Mouse (Mus musculus) embryonic facial prominence, embryonic 12.5 days (tissue): ENCODE measurements at regions not wholly inside any gene's neighbourhood (a gene's known extent, or its start where the extent isn't known, plus 50 kb on each side); places are given as distances from the start of the nearest gene placed in this dataset.

Experiments used
- ATAC-seq: fragments of 200-750 bp; cut with Nextera tagmentation; 2 replicates; pipeline ENCODE4 v1.8.0; 2017; ENCODE audit not compliant: insufficient number of reproducible peaks, insufficient read depth, low FRiP score, low TSS enrichment
- H3K27ac ChIP-seq: fragments of 300-500 bp; sonication (generic); 2 replicates; pipeline ENCODE4 v1.5.1; 2016; ENCODE audit warnings: mild to moderate bottlenecking
- H3K27me3 ChIP-seq: fragments of 300-500 bp; sonication (generic); 2 replicates; pipeline ENCODE4 v1.6.1; 2016; ENCODE audit warnings: mild to moderate bottlenecking, moderate library complexity
- H3K36me3 ChIP-seq: fragments of 300-500 bp; sonication (generic); 2 replicates; pipeline ENCODE4 v1.6.1; 2016; ENCODE audit warnings: mild to moderate bottlenecking
- H3K4me1 ChIP-seq: fragments of 300-500 bp; sonication (generic); 2 replicates; pipeline ENCODE4 v1.6.1; 2016
- H3K4me2 ChIP-seq: fragments of 300-500 bp; sonication (generic); replicated peaks from 2 replicates; pipeline ENCODE4 v1.6.1; 2016; ENCODE audit warnings: mild to moderate bottlenecking, moderate library complexity
- H3K4me3 ChIP-seq: fragments of 300-500 bp; sonication (generic); 2 replicates; pipeline ENCODE4 v1.5.1; 2016; ENCODE audit warnings: mild to moderate bottlenecking
- H3K9ac ChIP-seq: fragments of 300-500 bp; sonication (generic); 2 replicates; pipeline ENCODE4 v1.6.1; 2016; ENCODE audit warnings: mild to moderate bottlenecking, moderate library complexity
- H3K9me3 ChIP-seq: fragments of 300-500 bp; sonication (generic); 2 replicates; pipeline ENCODE4 v1.6.1; 2016; ENCODE audit warnings: mild to moderate bottlenecking, moderate library complexity
- WGBS: fragments of 180-500 bp; shearing (Covaris S2); methylation state at CpG from one replicate; pipeline ENCODE4 v1.1.7; 2016; 5-methylcytosine and 5-hydroxymethylcytosine counted together

GRCm38 (mm10) chr2:123165384-123165783 lies 400.3 kb downstream of the Sqor start:
- Histone ChIP-seq H3K36me3 (no peaks in the 10 kb centered on the region), H3K4me1 (no peaks in the 10 kb centered on the region), H3K9ac (no peak overlapping the region), H3K9me3 (no peaks in the 10 kb centered on the region), H3K27ac (no peak overlapping the region), H3K4me3 (no peak overlapping the region), H3K4me2 (no peak overlapping the region), H3K27me3 (no peaks in the 10 kb centered on the region)
- ATAC-seq: no peak

GRCm38 (mm10) chr2:123170611-123171010 lies 405.6 kb downstream of the Sqor start:
- WGBS: 89% methylated on average over 1 of the region's 1 CpGs
- no peak for ATAC-seq
- Histone ChIP-seq H3K9me3 (no peaks in the 10 kb centered on the region), H3K4me2 (no peak overlapping the region), H3K27me3 (no peaks in the 10 kb centered on the region), H3K36me3 (no peaks in the 10 kb centered on the region), H3K4me3 (no peak overlapping the region), H3K27ac (no peak overlapping the region), H3K4me1 (no peaks in the 10 kb centered on the region), H3K9ac (no peak overlapping the region)

- Histone ChIP-seq H3K27me3 (no peaks in the 10 kb centered on the region), H3K4me1 (no peaks in the 10 kb centered on the region), H3K4me3 (no peak overlapping the region), H3K36me3 (no peaks in the 10 kb centered on the region), H3K27ac (no peak overlapping the region), H3K4me2 (no peak overlapping the region), H3K9me3 (no peaks in the 10 kb centered on the region), H3K9ac (no peak overlapping the region)
- no peak for ATAC-seq
Measured at GRCm38 (mm10) chr2:123182208-123182607, 417.2 kb downstream of the Sqor start.

GRCm38 (mm10) chr2:123190795-123191582 lies 426.0 kb downstream of the Sqor start:
- Histone ChIP-seq H3K36me3 (no peaks in the 10 kb centered on the region), H3K27me3 (no peaks in the 10 kb centered on the region), H3K4me1 (no peaks in the 10 kb centered on the region), H3K4me2 (no peak overlapping the region), H3K9me3 (no peaks in the 10 kb centered on the region), H3K9ac (no peak overlapping the region), H3K27ac (no peak overlapping the region), H3K4me3 (no peak overlapping the region)
- 59% methylated on average over 3 of the region's 3 CpGs for WGBS
- ATAC-seq: no peak

- 43% methylated on average over 1 of the region's 1 CpGs for WGBS
- Histone ChIP-seq H3K4me2 (no peak overlapping the region), H3K4me3 (no peak overlapping the region), H3K27ac (no peak overlapping the region), H3K9ac (no peak overlapping the region), H3K9me3 (no peaks in the 10 kb centered on the region), H3K4me1 (no peaks in the 10 kb centered on the region), H3K27me3 (no peaks in the 10 kb centered on the region), H3K36me3 (no peaks in the 10 kb centered on the region)
- ATAC-seq: no peak
Measured at GRCm38 (mm10) chr2:123194533-123194932, 429.5 kb downstream of the Sqor start.
